Mouse (Mus musculus) CH12.LX (cell line): ENCODE data around the gene Pspn. TPM values are rescaled to one million over a fixed set of nuclear protein-coding genes. Genes with fewer than 3 reads are reported as not detected.

ENCODE experiments used
- DNase-seq: peaks from one replicate; pipeline ENCODE4 v3.0.0-alpha.2; 2013; ENCODE audit errors: extremely low read depth
- H3K27ac ChIP-seq: 2 replicates; pipeline ENCODE4 v1.5.1; 2012; ENCODE audit warnings: low read depth, mild to moderate bottlenecking, control low read depth, moderate library complexity; ENCODE audit not compliant: insufficient read depth
- H3K27me3 ChIP-seq: replicated peaks from 2 replicates; pipeline ENCODE3; 2012; ENCODE audit warnings: inconsistent platforms
- H3K36me3 ChIP-seq, 2 experiments: replicated peaks in 1 of 2; 2 replicates each; pipeline versions ENCODE3 to v1.6.1; 2012; ENCODE audit warnings: inconsistent platforms in 1 of 2, low read length in 1 of 2, mild to moderate bottlenecking in 1 of 2, mixed read lengths in 1 of 2, moderate library complexity in 1 of 2; ENCODE audit not compliant: control insufficient read depth in 1 of 2, insufficient read depth in 1 of 2
- H3K4me1 ChIP-seq, 2 experiments: 2 replicates each; pipeline ENCODE4 v1.6.1; 2012; ENCODE audit warnings: inconsistent platforms in 1 of 2, moderate library complexity in 1 of 2; ENCODE audit not compliant: insufficient read depth in 2 of 2, control insufficient read depth in 1 of 2
- H3K4me2 ChIP-seq: 2 replicates; pipeline ENCODE4 v1.6.1; 2012; ENCODE audit warnings: low read depth, mild to moderate bottlenecking, control low read depth; ENCODE audit not compliant: poor library complexity, insufficient read depth, severe bottlenecking
- H3K4me3 ChIP-seq, 3 experiments: fragments of 150-350 bp in 1 of 3; sonication (generic) in 1 of 3; replicated peaks in 1 of 3; 2 replicates each; pipeline versions ENCODE3 to v1.5.1; 2011 to 2012; ENCODE audit warnings: low read depth in 2 of 3, low read length in 2 of 3, mild to moderate bottlenecking in 2 of 3, moderate library complexity in 2 of 3, control low read depth in 1 of 3, improper control_type of control experiment in 1 of 3, inconsistent platforms in 1 of 3, mixed read lengths in 1 of 3; ENCODE audit not compliant: poor library complexity in 1 of 3
- H3K79me2 ChIP-seq: replicated peaks from 2 replicates; pipeline ENCODE4 v1.6.1; 2012; ENCODE audit warnings: mild to moderate bottlenecking, moderate library complexity; ENCODE audit not compliant: control insufficient read depth, poor library complexity, insufficient read depth, severe bottlenecking; ENCODE audit errors: extremely low read depth
- H3K9ac ChIP-seq: 2 replicates; pipeline ENCODE4 v1.6.1; 2012; ENCODE audit warnings: low read depth, mild to moderate bottlenecking, control low read depth, moderate library complexity; ENCODE audit not compliant: insufficient read depth
- H3K9me3 ChIP-seq: replicated peaks from 2 replicates; pipeline ENCODE3; 2012; ENCODE audit warnings: low read length, inconsistent platforms, mixed read lengths
- CHD1 ChIP-seq: IDR thresholded peaks from 2 replicates; pipeline ENCODE4 v1.6.1; 2012; ENCODE audit warnings: low read depth, low read length, improper control_type of control experiment, inconsistent platforms
- CHD2 ChIP-seq: IDR thresholded peaks from 2 replicates; pipeline ENCODE4 v1.6.1; 2011; ENCODE audit warnings: low read length, improper control_type of control experiment
- CTCF ChIP-seq, 2 experiments: IDR thresholded peaks in 1 of 2; conservative IDR thresholded peaks in 1 of 2; 2 replicates each; pipeline ENCODE4 v1.5.1; 2011 to 2012; ENCODE audit warnings: low read depth in 2 of 2, low read length in 2 of 2, improper control_type of control experiment in 1 of 2, inconsistent platforms in 1 of 2, mild to moderate bottlenecking in 1 of 2, moderate library complexity in 1 of 2
- E2F4 ChIP-seq: IDR thresholded peaks from 2 replicates; pipeline ENCODE4 v1.6.1; 2011; ENCODE audit warnings: low read depth, low read length, improper control_type of control experiment; ENCODE audit not compliant: insufficient replicate concordance
- EP300 ChIP-seq: IDR thresholded peaks from 2 replicates; pipeline ENCODE4 v1.6.1; 2011; ENCODE audit warnings: low read length, improper control_type of control experiment
- ETS1 ChIP-seq: conservative IDR thresholded peaks from 2 replicates; pipeline ENCODE4 v1.6.1; 2012; ENCODE audit warnings: low read depth, mild to moderate bottlenecking, inconsistent platforms, low read length, improper control_type of control experiment, moderate library complexity
- GABPA ChIP-seq: IDR thresholded peaks from 2 replicates; pipeline ENCODE4 v1.6.1; 2012; ENCODE audit warnings: low read depth, low read length, improper control_type of control experiment, inconsistent platforms; ENCODE audit not compliant: insufficient replicate concordance
- IRF4 ChIP-seq: IDR thresholded peaks from 2 replicates; pipeline ENCODE4 v1.6.1; 2014; ENCODE audit warnings: low read depth, mild to moderate bottlenecking, inconsistent platforms, low read length, improper control_type of control experiment
- MYC ChIP-seq: IDR thresholded peaks from 2 replicates; pipeline ENCODE4 v1.6.1; 2011; ENCODE audit warnings: low read depth, mild to moderate bottlenecking, improper control_type of control experiment, low read length
- POLR2AphosphoS2 ChIP-seq: IDR thresholded peaks from 2 replicates; pipeline ENCODE4 v1.6.1; 2011; ENCODE audit warnings: low read depth, low read length, improper control_type of control experiment
- RCOR1 ChIP-seq: conservative IDR thresholded peaks from 2 replicates; pipeline ENCODE4 v1.6.1; 2012; ENCODE audit warnings: low read depth, mild to moderate bottlenecking, inconsistent platforms, low read length, improper control_type of control experiment
- TBP ChIP-seq: conservative IDR thresholded peaks from 2 replicates; pipeline ENCODE4 v1.6.1; 2011; ENCODE audit warnings: low read depth, low read length, improper control_type of control experiment
- TCF12 ChIP-seq: IDR thresholded peaks from 2 replicates; pipeline ENCODE4 v1.6.1; 2014; ENCODE audit warnings: low read depth, mild to moderate bottlenecking, inconsistent platforms, low read length, improper control_type of control experiment
- USF2 ChIP-seq: conservative IDR thresholded peaks from 2 replicates; pipeline ENCODE4 v1.6.1; 2011; ENCODE audit warnings: low read depth, low read length, improper control_type of control experiment
- ZMIZ1 ChIP-seq: IDR thresholded peaks from 2 replicates; pipeline ENCODE4 v1.6.1; 2012; ENCODE audit warnings: low read depth, mild to moderate bottlenecking, inconsistent platforms, low read length, improper control_type of control experiment
- dilution Hi-C: fragments of 300-500 bp; cut with MboI; formaldehyde crosslinking; loops from 2 replicates; pipeline ENCODE4 v1.14.3; 2020; ENCODE audit warnings: low sequenced_read_pairs; ENCODE audit not compliant: extremely low pct_unique_long_range_greater_than_20kb, extremely low pct_ligation_motif_present
- in situ Hi-C: fragments of 300-500 bp; cut with MboI; formaldehyde crosslinking; loops from 3 replicates; pipeline ENCODE4 v1.14.3; 2019; ENCODE audit warnings: low sequenced_read_pairs, low pct_ligation_motif_present, low pct_unique_long_range_greater_than_20kb, mixed read lengths
- polyA plus RNA-seq: library from polyadenylated mRNA; unstranded; fragments of >175 nt; gene quantifications from 2 replicates; pipeline ENCODE4 v1.2.1, GENCODE M21; 2012; ENCODE audit warnings: low read depth; ENCODE audit not compliant: insufficient read length
- total RNA-seq, 2 experiments: library from RNA; depleted of rRNA; stranded (reverse); fragments of 300-350 nt in 1 of 2; fragments of >200 nt in 1 of 2; gene quantifications; 2 replicates each; pipeline ENCODE4 v1.2.3; 2012 to 2014

Pspn gene
- total RNA-seq (2012; rRNA removed): 0.34 TPM in 1 of 2 replicates, not detected in the other
- total RNA-seq (2014; rRNA removed): not detected in 2 replicates
- polyA plus RNA-seq: 0.69 TPM in 1 of 2 replicates, not detected in the other

GRCm38 (mm10) chr17:56999968-57000609, at the start of gene Pspn:
Gene Pspn (minus strand): TSS chr17:57000018.
- H3K9ac ChIP-seq: no peak within 1 kb of the TSS
- H3K4me1 ChIP-seq: peaks cover 4 to 33% of the 10 kb centered on the region in 2 experiments; a peak in 3 of 4 replicates
- no peak for DNase-seq
- in situ Hi-C loops (loop anchor here (10.0 kb wide), 2 partner anchors 205 to 335 kb away; no protein-coding TSS in a partner anchor), dilution Hi-C loops (no loop called here)
- H3K4me3 ChIP-seq: no peak within 1 kb of the TSS
- H3K27me3 ChIP-seq: no peaks in the 10 kb centered on the region
- no peak within 1 kb of the TSS for H3K4me2 ChIP-seq
- H3K36me3 ChIP-seq: peaks cover 50 to 84% of the 10 kb centered on the region in 2 experiments
- TF ChIP-seq MYC (no peak), USF2 (no peak), POLR2AphosphoS2 (no peak), IRF4 (no peak), ETS1 (no peak)
- no peak within 1 kb of the TSS for H3K27ac ChIP-seq
- no peaks in the 10 kb centered on the region for H3K79me2 ChIP-seq
- no peaks in the 10 kb centered on the region for H3K9me3 ChIP-seq

- in situ Hi-C loops: no loop called here
- Histone ChIP-seq H3K4me1 (peaks cover 0 to 30% of the 10 kb centered on the region in 2 experiments; a peak in 2 of 4 replicates), H3K27ac (no peak overlapping the region), H3K27me3 (no peaks in the 10 kb centered on the region), H3K36me3 (peaks cover 46 to 57% of the 10 kb centered on the region in 2 experiments), H3K9me3 (no peaks in the 10 kb centered on the region), H3K9ac (no peak overlapping the region), H3K4me3 (no peak overlapping the region), H3K4me2 (no peak overlapping the region), H3K79me2 (no peaks in the 10 kb centered on the region)
- no peak for DNase-seq
- dilution Hi-C loops: no loop called here
- TF ChIP-seq RCOR1: no peak
- no peak for TF ChIP-seq EP300
- no peak for TF ChIP-seq E2F4
- TF ChIP-seq TBP: no peak
- TF ChIP-seq TCF12: no peak
- no peak for TF ChIP-seq CTCF (conservative IDR thresholded peaks at IDR 0.05 in 1 of 2, IDR thresholded peaks at IDR 0.05 in 1 of 2; ENCODE audit: low read depth in 2 of 2, low read length in 2 of 2)
Observed at GRCm38 (mm10) chr17:57048816-57049215, 49.0 kb upstream of the Pspn start.

GRCm38 (mm10) chr17:57047406-57047805, 47.6 kb upstream of the Pspn start:
- Histone ChIP-seq H3K4me3 (no peak overlapping the region), H3K4me2 (no peak overlapping the region), H3K79me2 (no peaks in the 10 kb centered on the region), H3K9me3 (no peaks in the 10 kb centered on the region), H3K4me1 (peaks cover 0 to 30% of the 10 kb centered on the region in 2 experiments; a peak in 2 of 4 replicates), H3K36me3 (peaks cover 32 to 43% of the 10 kb centered on the region in 2 experiments), H3K27me3 (no peaks in the 10 kb centered on the region), H3K9ac (no peak overlapping the region), H3K27ac (no peak overlapping the region)
- TF ChIP-seq ZMIZ1 (no peak), GABPA (no peak), CTCF (conservative IDR thresholded peaks at IDR 0.05 in 1 of 2, IDR thresholded peaks at IDR 0.05 in 1 of 2; ENCODE audit: low read depth in 2 of 2, low read length in 2 of 2) (no peak), IRF4 (no peak), CHD1 (no peak), CHD2 (no peak)
- DNase-seq: no peak
- dilution Hi-C loops: no loop called here
- in situ Hi-C loops: no loop called here
